Mouse (Mus musculus): Measurements from ENCODE around the gene Cobll1. TPM values are rescaled to one million over a fixed set of nuclear protein-coding genes. Genes with fewer than 3 reads are reported as not detected.

The Cobll1 gene
- total RNA-seq, 1 experiment = 2.2 TPM

DNA sequence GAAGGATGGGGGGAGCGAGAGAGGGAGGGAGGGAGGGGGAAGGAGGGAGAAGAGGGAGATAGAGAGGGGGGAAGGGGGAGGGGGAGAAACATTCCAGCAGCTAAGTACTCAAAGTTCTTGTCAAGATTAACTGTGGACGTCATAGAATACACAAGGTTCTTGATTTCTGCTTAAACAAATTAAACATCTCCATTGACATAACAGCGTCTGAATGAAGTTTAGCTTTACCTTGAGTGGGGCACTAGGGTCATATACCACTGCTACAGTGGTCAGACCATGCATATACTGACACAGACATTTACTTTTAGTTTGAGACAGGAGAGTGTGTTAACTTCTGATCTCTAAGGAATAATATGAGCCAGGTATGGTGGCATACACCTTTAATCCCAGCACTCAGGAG is 135.4 kb downstream of the Cobll1 start:
- H3K27ac ChIP-seq (ENCODE audit: insufficient read depth, low read depth, low read length, poor library complexity, severe bottlenecking) = no peak overlapping the region
- in situ Hi-C loops (cut with MboI; ENCODE audit: low sequenced_read_pairs in 2 of 2, unreplicated experiment in 2 of 2) = no loop called here
- no peak for DNase-seq (ENCODE audit: low read depth, low spot score)
- H3K9me3 ChIP-seq (ENCODE audit: control insufficient read depth, insufficient read depth, low read depth, low read length) = no peaks in the 10 kb centered on the region
- H3K9ac ChIP-seq (ENCODE audit: insufficient read depth, low read depth, low read length, poor library complexity, severe bottlenecking) = no peak overlapping the region
- TF ChIP-seq ZC3H11A (IDR thresholded peaks at IDR 0.05; ENCODE audit: borderline replicate concordance, low read depth, low read length) (no peak), ZNF384 (IDR thresholded peaks at IDR 0.05; ENCODE audit: low read depth, low read length) (no peak), MAFK (IDR thresholded peaks at IDR 0.05; ENCODE audit: insufficient read depth, low read depth, low read length) (no peak), HCFC1 (IDR thresholded peaks at IDR 0.05; ENCODE audit: borderline replicate concordance, insufficient read depth, low read length) (no peak), CHD2 (IDR thresholded peaks at IDR 0.05; ENCODE audit: low read depth, low read length) (no peak)
- no peaks in the 10 kb centered on the region for H3K4me1 ChIP-seq (ENCODE audit: control insufficient read depth in 2 of 2, insufficient read depth in 2 of 2, low read length in 2 of 2, poor library complexity in 1 of 2)
- H3K36me3 ChIP-seq (ENCODE audit: control insufficient read depth, insufficient read depth, low read length, poor library complexity, severe bottlenecking) = no peaks in the 10 kb centered on the region
- no peak overlapping the region for H3K4me3 ChIP-seq (ENCODE audit: insufficient read depth in 1 of 2, low read depth in 1 of 2, low read length in 2 of 2, poor library complexity in 1 of 2, severe bottlenecking in 1 of 2)

DNA sequence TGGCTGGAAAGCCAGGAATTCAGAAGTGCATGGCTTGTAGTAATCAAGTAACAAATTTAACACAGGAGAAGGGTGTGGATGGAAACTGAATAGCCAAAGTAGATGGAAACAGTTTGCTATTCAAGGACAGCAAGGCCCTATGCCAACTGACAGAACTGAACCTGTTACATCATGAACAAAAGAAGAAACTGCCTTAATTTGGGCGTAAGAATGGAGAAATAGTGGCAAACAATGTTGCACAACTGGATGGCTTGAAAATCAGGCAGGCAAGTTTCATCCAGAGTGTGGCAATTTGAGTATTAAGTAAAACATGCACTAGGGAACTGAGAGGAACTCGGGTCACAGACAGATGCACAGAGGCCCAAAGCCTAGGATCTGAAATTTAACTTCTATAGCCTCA is 137.8 kb downstream of the Cobll1 start:
- Histone ChIP-seq H3K27ac (ENCODE audit: insufficient read depth, low read depth, low read length, poor library complexity, severe bottlenecking) (no peak overlapping the region), H3K9ac (ENCODE audit: insufficient read depth, low read depth, low read length, poor library complexity, severe bottlenecking) (no peak overlapping the region), H3K36me3 (ENCODE audit: control insufficient read depth, insufficient read depth, low read length, poor library complexity, severe bottlenecking) (no peaks in the 10 kb centered on the region), H3K4me3 (ENCODE audit: insufficient read depth in 1 of 2, low read depth in 1 of 2, low read length in 2 of 2, poor library complexity in 1 of 2, severe bottlenecking in 1 of 2) (no peak overlapping the region), H3K4me1 (ENCODE audit: control insufficient read depth in 2 of 2, insufficient read depth in 2 of 2, low read length in 2 of 2, poor library complexity in 1 of 2) (no peaks in the 10 kb centered on the region), H3K9me3 (ENCODE audit: control insufficient read depth, insufficient read depth, low read depth, low read length) (no peaks in the 10 kb centered on the region)
- in situ Hi-C loops (cut with MboI; ENCODE audit: low sequenced_read_pairs in 2 of 2, unreplicated experiment in 2 of 2) = no loop called here
- no peak for TF ChIP-seq ZC3H11A (IDR thresholded peaks at IDR 0.05; ENCODE audit: borderline replicate concordance, low read depth, low read length)
- no peak for TF ChIP-seq MAFK (IDR thresholded peaks at IDR 0.05; ENCODE audit: insufficient read depth, low read depth, low read length)
- TF ChIP-seq HCFC1 (IDR thresholded peaks at IDR 0.05; ENCODE audit: borderline replicate concordance, insufficient read depth, low read length) = no peak
- DNase-seq (ENCODE audit: low read depth, low spot score) = no peak

DNA sequence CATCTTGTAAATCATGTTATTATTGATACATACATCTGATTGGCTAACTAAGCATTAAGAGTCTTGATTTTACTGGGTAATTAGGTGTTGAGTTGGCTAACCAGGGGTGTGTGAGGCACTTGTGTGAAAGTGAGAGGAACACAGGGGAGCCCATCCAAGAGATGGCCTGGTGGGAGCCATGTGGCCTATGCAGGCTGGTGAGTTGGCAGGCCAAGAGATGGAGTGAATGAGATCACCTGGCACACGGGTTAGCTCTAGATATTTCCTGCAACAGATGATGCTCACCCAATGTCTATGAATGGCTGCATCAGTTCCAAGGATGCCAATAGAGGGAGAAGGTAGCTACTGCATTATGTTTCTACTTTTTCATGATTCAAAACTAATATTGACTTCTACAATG is 139.2 kb downstream of the Cobll1 start:
- Histone ChIP-seq H3K36me3 (ENCODE audit: control insufficient read depth, insufficient read depth, low read length, poor library complexity, severe bottlenecking) (no peaks in the 10 kb centered on the region), H3K9me3 (ENCODE audit: control insufficient read depth, insufficient read depth, low read depth, low read length) (no peaks in the 10 kb centered on the region), H3K4me1 (ENCODE audit: control insufficient read depth in 2 of 2, insufficient read depth in 2 of 2, low read length in 2 of 2, poor library complexity in 1 of 2) (no peaks in the 10 kb centered on the region), H3K9ac (ENCODE audit: insufficient read depth, low read depth, low read length, poor library complexity, severe bottlenecking) (no peak overlapping the region), H3K27ac (ENCODE audit: insufficient read depth, low read depth, low read length, poor library complexity, severe bottlenecking) (no peak overlapping the region), H3K4me3 (ENCODE audit: insufficient read depth in 1 of 2, low read depth in 1 of 2, low read length in 2 of 2, poor library complexity in 1 of 2, severe bottlenecking in 1 of 2) (no peak overlapping the region)
- in situ Hi-C loops (cut with MboI; ENCODE audit: low sequenced_read_pairs in 2 of 2, unreplicated experiment in 2 of 2) = no loop called here
- no peak for DNase-seq (ENCODE audit: low read depth, low spot score)
- TF ChIP-seq ZC3H11A (IDR thresholded peaks at IDR 0.05; ENCODE audit: borderline replicate concordance, low read depth, low read length) (no peak), ZNF384 (IDR thresholded peaks at IDR 0.05; ENCODE audit: low read depth, low read length) (no peak), HCFC1 (IDR thresholded peaks at IDR 0.05; ENCODE audit: borderline replicate concordance, insufficient read depth, low read length) (no peak), MAFK (IDR thresholded peaks at IDR 0.05; ENCODE audit: insufficient read depth, low read depth, low read length) (no peak), CHD2 (IDR thresholded peaks at IDR 0.05; ENCODE audit: low read depth, low read length) (no peak)

- H3K4me1 ChIP-seq (ENCODE audit: control insufficient read depth in 2 of 2, insufficient read depth in 2 of 2, low read length in 2 of 2, poor library complexity in 1 of 2) = no peaks in the 10 kb centered on the region
- no peak overlapping the region for H3K9ac ChIP-seq (ENCODE audit: insufficient read depth, low read depth, low read length, poor library complexity, severe bottlenecking)
- in situ Hi-C loops (cut with MboI; ENCODE audit: low sequenced_read_pairs in 2 of 2, unreplicated experiment in 2 of 2) = no loop called here
- no peaks in the 10 kb centered on the region for H3K9me3 ChIP-seq (ENCODE audit: control insufficient read depth, insufficient read depth, low read depth, low read length)
- no peak for TF ChIP-seq MAFK (IDR thresholded peaks at IDR 0.05; ENCODE audit: insufficient read depth, low read depth, low read length)
- no peak for TF ChIP-seq ZNF384 (IDR thresholded peaks at IDR 0.05; ENCODE audit: low read depth, low read length)
- TF ChIP-seq ZC3H11A (IDR thresholded peaks at IDR 0.05; ENCODE audit: borderline replicate concordance, low read depth, low read length) = no peak
- no peak for TF ChIP-seq HCFC1 (IDR thresholded peaks at IDR 0.05; ENCODE audit: borderline replicate concordance, insufficient read depth, low read length)
- no peak for TF ChIP-seq CHD2 (IDR thresholded peaks at IDR 0.05; ENCODE audit: low read depth, low read length)
- DNase-seq (ENCODE audit: low read depth, low spot score) = no peak
- H3K36me3 ChIP-seq (ENCODE audit: control insufficient read depth, insufficient read depth, low read length, poor library complexity, severe bottlenecking) = no peaks in the 10 kb centered on the region
- no peak overlapping the region for H3K4me3 ChIP-seq (ENCODE audit: insufficient read depth in 1 of 2, low read depth in 1 of 2, low read length in 2 of 2, poor library complexity in 1 of 2, severe bottlenecking in 1 of 2)
- H3K27ac ChIP-seq (ENCODE audit: insufficient read depth, low read depth, low read length, poor library complexity, severe bottlenecking) = no peak overlapping the region
These were observed 143.6 kb downstream of the Cobll1 start for GRCm38 (mm10) chr2:65095571-65095970.

DNA sequence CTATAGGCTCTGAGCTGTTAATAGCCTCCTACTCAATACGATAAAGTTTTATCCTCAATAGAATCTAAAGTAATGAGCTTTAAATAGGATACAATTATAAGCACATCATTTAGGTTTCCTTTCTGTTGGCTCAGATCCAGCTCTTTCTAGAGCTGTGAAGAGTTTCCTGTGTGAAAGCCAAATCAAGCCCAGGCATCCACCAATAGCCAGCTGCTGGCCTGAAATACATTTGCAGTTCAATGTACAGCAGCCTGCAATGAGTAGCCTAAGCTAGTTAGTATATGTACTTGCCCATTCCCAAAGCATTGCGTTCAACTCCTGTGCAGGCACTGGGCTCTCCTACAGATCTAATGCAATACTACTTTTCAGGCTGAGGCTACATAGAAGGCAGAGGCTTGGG is 145.2 kb downstream of the Cobll1 start:
- H3K9me3 ChIP-seq (ENCODE audit: control insufficient read depth, insufficient read depth, low read depth, low read length) = no peaks in the 10 kb centered on the region
- no peak overlapping the region for H3K27ac ChIP-seq (ENCODE audit: insufficient read depth, low read depth, low read length, poor library complexity, severe bottlenecking)
- H3K9ac ChIP-seq (ENCODE audit: insufficient read depth, low read depth, low read length, poor library complexity, severe bottlenecking) = no peak overlapping the region
- no peak overlapping the region for H3K4me3 ChIP-seq (ENCODE audit: insufficient read depth in 1 of 2, low read depth in 1 of 2, low read length in 2 of 2, poor library complexity in 1 of 2, severe bottlenecking in 1 of 2)
- DNase-seq (ENCODE audit: low read depth, low spot score) = no peak
- TF ChIP-seq ZC3H11A (IDR thresholded peaks at IDR 0.05; ENCODE audit: borderline replicate concordance, low read depth, low read length) (no peak), MAFK (IDR thresholded peaks at IDR 0.05; ENCODE audit: insufficient read depth, low read depth, low read length) (no peak), CHD2 (IDR thresholded peaks at IDR 0.05; ENCODE audit: low read depth, low read length) (no peak), HCFC1 (IDR thresholded peaks at IDR 0.05; ENCODE audit: borderline replicate concordance, insufficient read depth, low read length) (no peak), ZNF384 (IDR thresholded peaks at IDR 0.05; ENCODE audit: low read depth, low read length) (no peak)
- H3K4me1 ChIP-seq (ENCODE audit: control insufficient read depth in 2 of 2, insufficient read depth in 2 of 2, low read length in 2 of 2, poor library complexity in 1 of 2) = no peaks in the 10 kb centered on the region
- no peaks in the 10 kb centered on the region for H3K36me3 ChIP-seq (ENCODE audit: control insufficient read depth, insufficient read depth, low read length, poor library complexity, severe bottlenecking)
- in situ Hi-C loops (cut with MboI; ENCODE audit: low sequenced_read_pairs in 2 of 2, unreplicated experiment in 2 of 2) = no loop called here

Measured in ES-E14 (cell line).